Mouse (Mus musculus): ENCODE measurements around the gene Wdfy3.

DNA sequence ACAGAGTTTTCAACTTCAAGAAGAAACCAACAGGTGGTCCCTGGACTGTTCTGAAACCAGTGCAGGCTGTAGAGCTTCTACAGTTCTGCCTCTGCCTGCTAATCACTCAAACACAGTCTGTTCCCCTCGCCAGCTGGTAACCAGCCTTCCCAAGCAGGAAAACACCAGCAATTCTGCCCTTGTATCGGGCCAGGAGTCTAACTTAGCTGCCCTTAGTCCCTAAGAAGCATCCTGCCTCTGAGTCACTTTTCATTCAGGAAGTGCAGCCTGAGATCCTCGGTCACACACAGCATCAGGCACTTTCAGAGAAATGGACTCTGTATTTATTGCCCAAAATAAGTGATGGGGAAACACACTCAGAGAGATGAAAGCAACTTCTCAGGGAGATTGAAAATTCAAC lies 66.3 kb downstream of the Wdfy3 start:
- TF ChIP-seq CTCF (IDR thresholded peaks at IDR 0.05; ENCODE audit: low read depth, low read length) (no peak), POLR2A (IDR thresholded peaks at IDR 0.05; ENCODE audit: extremely low read depth, insufficient read depth, low read length) (no peak)

Data from liver, adult 2 months (tissue).